Mouse (Mus musculus): ENCODE results near the gene Nhlrc4.

DNA sequence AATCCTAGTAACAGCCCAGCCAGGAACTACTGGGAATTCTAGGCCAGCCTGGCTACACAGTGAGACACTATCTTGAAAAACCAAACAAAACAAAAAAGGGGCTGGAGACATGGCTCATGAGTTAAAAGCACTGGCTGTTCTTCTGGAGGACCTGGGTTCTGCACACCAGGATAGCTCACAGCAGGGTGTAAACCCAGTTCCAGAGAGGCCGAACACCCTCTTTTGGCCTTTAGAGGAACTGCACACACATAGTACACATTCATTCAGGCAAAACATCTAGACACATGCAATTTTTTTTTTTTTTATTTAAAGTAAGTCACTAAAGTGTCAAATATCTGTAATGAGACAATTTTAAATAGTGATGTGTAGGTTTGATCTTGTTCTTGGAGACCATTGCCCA lies 44.6 kb downstream of the Nhlrc4 start:
- TF ChIP-seq POLR2A (IDR thresholded peaks at IDR 0.05; ENCODE audit: borderline replicate concordance, low read depth, low read length), result no peak
- no peak for TF ChIP-seq CTCF (IDR thresholded peaks at IDR 0.05; ENCODE audit: low read depth, low read length)

All from bone marrow macrophage, adult 2 months (primary cell).